Mouse (Mus musculus) urinary bladder, postnatal 14 days (tissue): ENCODE results near the gene Trim30b.
"Not testable (repeated sequence)": the region's sequence is repeated elsewhere in the genome, so short reads cannot be mapped to it uniquely, and the experiment has no call there.

Source experiments
- DNase-seq: peaks from one replicate; pipeline ENCODE4 v3.0.0; 2021; ENCODE audit warnings: low spot score

The Trim30b gene

GRCm38 (mm10) chr7:104369736-104370414, at the start of gene Trim30b:
Gene Trim30b (minus strand): TSS chr7:104369884.
- no peak for DNase-seq

- DNase-seq, result no peak
Measured at GRCm38 (mm10) chr7:104404460-104404950, 34.8 kb upstream of the Trim30b start.

DNA sequence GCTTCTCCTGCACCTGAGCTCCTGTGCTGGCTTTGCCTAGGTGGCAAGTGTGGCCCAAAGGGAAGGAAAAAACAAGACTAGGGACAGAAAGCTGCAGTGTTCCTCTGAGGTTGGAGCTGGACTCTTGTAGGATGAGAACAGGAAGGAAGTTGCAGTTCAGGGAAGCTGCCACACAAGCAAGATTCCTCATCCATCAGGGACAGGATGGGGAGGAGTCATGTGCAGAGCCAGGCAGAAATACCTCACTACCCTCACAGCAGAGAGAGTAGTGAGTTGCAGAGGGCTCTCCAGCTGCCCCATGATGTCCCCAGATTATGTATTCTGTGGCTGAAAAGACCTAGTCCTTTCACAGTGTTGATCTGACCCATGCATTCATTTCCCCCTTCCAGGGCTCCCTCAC, 31.5 kb upstream of the Trim30b start:
- DNase-seq, result no peak

GRCm38 (mm10) chr7:104400698-104401097, 31.0 kb upstream of the Trim30b start, which contains the start of gene Trim30c:
Gene Trim30c (minus strand): TSS chr7:104400837.
- no peak for DNase-seq

GRCm38 (mm10) chr7:104398492-104398891, 28.8 kb upstream of the Trim30b start:
- no peak for DNase-seq

GRCm38 (mm10) chr7:104366339-104366738, 3.3 kb downstream of the Trim30b start:
- DNase-seq, result no peak

- no peak for DNase-seq
Measured at GRCm38 (mm10) chr7:104353600-104353967, 16.1 kb downstream of the Trim30b start.

DNA sequence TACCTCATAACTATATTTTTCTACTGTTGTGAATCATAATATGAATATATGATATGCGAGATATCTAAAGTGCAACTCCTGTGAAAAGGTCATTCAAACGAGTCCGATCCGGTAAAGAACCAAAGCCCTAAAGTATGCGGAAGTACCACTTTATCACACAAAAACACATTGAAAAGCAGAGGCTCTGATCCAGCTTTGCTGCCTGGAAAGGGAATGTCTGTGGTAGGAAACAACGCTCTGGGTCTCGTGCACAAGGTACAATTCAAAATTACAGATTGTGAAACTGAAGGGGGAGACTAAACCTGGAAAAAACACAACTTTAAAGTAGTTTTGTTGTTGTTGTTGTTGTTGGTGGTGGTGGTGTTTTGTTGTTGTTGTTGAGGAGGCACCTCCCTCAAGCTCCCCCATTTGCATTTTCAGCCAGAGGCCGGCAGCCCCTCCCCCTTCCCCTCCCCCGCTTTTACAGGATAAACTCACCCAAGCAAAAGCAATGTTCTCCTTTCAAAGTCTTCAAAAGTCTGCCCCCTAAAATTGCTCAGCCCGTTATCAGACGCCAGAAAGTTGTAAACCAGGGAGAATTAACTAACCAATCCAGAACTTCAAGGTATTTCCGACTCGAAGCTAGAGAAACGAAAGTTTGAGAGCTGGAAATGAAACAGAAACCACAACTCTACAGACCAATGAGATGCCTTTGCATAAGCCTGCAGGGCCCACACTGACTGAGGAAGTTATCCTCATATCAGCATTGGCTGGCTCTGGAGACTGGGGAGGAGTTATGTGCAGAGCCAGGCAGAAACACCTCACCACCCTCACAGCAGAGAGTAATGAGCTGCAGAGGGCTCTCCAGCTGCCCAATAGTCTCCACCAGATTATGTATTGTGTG, 16.7 kb downstream of the Trim30b start, which contains the start of gene Trim12c:
Gene Trim12c, minus strand, starts transcription at position 646 of the 883 bp plus-strand sequence.
- DNase-seq, result peak; percentile 69

DNA sequence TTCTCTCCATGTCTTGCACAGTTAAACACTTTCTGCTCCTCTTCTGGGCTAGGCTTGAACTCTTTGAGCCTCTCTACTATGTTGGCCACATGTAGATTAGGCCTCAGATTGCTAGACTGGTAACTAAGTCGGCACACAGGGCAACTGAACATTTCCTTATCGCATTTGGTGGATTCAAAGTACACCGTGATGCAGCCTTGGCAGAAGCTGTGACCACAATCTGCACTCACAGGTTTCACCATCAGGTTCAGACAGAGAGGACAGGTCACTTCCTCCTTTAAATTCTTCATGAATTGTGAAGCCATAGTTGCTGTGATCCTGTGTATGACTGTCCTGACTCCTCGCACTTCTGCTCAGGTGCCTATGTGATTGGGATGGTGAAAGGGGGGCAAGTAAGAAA, 21.6 kb downstream of the Trim30b start:
- not testable (repeated sequence) for DNase-seq

DNA sequence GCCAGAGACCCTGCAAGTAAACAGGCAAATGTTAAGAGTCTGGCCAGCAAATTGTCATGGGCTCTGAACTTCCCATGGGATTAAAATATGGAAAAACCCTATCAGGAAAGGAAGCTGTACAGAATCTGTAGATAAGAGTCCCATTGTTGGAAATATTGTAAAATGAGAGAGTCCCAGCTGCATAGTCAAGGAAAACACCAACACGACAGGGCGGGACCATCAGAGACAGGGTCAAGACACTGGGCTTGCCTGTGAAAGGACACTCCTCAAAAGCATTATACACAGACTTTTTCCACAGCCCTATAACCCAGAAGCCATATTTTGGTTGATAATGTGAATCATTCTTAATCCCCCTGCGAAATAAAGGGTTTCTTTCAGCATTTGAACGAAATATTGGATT, 28.9 kb downstream of the Trim30b start:
- DNase-seq, result not testable (repeated sequence)

GRCm38 (mm10) chr7:104335547-104335946, 34.1 kb downstream of the Trim30b start:
- not testable (repeated sequence) for DNase-seq

GRCm38 (mm10) chr7:104329171-104329570, 40.5 kb downstream of the Trim30b start, which contains the start of gene Trim34b:
Gene Trim34b (plus strand): TSS chr7:104329471.
- not testable (repeated sequence) for DNase-seq

DNA sequence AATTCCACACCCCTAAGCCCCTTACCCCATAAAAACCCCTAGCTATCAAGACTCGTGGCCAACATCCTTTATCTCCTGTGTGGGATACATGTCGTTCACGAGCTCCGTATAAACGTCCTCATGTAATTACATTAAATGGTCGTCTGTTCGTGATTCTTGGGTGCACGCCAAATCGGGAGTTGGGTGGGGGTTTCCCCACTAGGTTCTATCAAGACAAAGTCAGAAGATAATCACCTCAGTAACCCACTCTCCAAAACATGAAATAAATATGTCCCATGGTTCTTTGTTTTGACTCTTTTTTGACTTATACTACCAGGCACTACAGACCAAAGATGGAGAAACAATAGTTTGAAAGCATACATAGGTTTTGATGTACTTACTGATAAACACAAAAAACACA, 47.7 kb downstream of the Trim30b start:
- DNase-seq, result no peak

GRCm38 (mm10) chr7:104315369-104316080, 54.2 kb downstream of the Trim30b start, which contains the start of gene Trim12a:
Gene Trim12a (minus strand): TSS chr7:104315466.
- DNase-seq, result not testable (repeated sequence)

DNA sequence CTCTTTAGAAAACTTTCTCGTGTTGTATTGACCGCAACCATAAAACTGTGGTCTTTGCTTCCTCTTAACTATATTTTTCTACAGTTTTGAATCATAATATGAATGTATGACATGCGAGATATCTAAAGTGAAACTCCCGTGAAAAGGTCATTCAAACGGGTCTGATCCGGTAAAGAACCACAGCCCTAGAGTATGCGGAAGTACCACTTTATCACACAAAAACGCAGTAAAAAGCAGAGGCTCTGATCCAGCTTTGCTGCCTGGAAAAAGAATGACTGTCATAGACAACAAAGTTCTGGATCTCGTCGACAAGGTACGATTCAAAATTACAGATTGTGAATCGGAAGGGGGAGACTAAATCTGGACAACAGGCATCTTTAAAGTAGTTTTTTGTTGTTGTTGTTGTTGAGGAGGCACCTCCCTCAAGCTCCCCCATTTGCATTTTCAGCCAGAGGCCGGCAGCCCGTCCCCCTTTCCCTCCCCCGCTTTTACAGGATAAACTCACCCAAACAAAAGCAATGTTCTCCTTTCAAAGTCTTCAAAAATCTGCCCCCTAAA, 54.8 kb downstream of the Trim30b start:
- no peak for DNase-seq
